Mouse (Mus musculus) heart, embryonic 11.5 days (tissue): ENCODE data around the gene Rtn1. TPM values are rescaled to one million over a fixed set of nuclear protein-coding genes. Genes with fewer than 3 reads are reported as not detected.
A peak's percentile ranks its signal among the peaks of the same experiment; 100 is the strongest.

Experiments used
- ATAC-seq: fragments of 200-750 bp; cut with Nextera tagmentation; replicated peaks from 2 replicates; pipeline ENCODE4 v1.8.0; 2017; ENCODE audit warnings: moderate library complexity; ENCODE audit not compliant: insufficient number of reproducible peaks, low FRiP score, low TSS enrichment
- H3K27ac ChIP-seq: fragments of 300-500 bp; sonication (generic); 2 replicates; pipeline ENCODE4 v1.5.1; 2014; ENCODE audit warnings: mild to moderate bottlenecking, low read depth, low read length
- H3K27me3 ChIP-seq: fragments of 300-500 bp; sonication (generic); 2 replicates; pipeline ENCODE4 v1.6.1; 2014; ENCODE audit warnings: mild to moderate bottlenecking, low read length, mixed read lengths; ENCODE audit not compliant: control insufficient read depth, insufficient read depth
- H3K36me3 ChIP-seq: fragments of 300-500 bp; sonication (generic); 2 replicates; pipeline ENCODE4 v1.6.1; 2014; ENCODE audit warnings: mild to moderate bottlenecking, low read length, moderate library complexity, mixed read lengths; ENCODE audit not compliant: control insufficient read depth, insufficient read depth
- H3K4me1 ChIP-seq: fragments of 300-500 bp; sonication (generic); 2 replicates; pipeline ENCODE4 v1.6.1; 2014; ENCODE audit warnings: low read length; ENCODE audit not compliant: control insufficient read depth, insufficient read depth
- H3K4me2 ChIP-seq: fragments of 300-500 bp; sonication (generic); 2 replicates; pipeline ENCODE4 v1.6.1; 2014; ENCODE audit warnings: mild to moderate bottlenecking, moderate library complexity
- H3K4me3 ChIP-seq: fragments of 300-500 bp; sonication (generic); 2 replicates; pipeline ENCODE4 v1.5.1; 2014; ENCODE audit warnings: low read depth, low read length
- H3K9ac ChIP-seq: fragments of 300-500 bp; sonication (generic); 2 replicates; pipeline ENCODE4 v1.6.1; 2014; ENCODE audit warnings: mild to moderate bottlenecking, low read depth, low read length, moderate library complexity
- H3K9me3 ChIP-seq: fragments of 300-500 bp; sonication (generic); replicated peaks from 2 replicates; pipeline ENCODE4 v1.6.1; 2016; ENCODE audit warnings: low read length; ENCODE audit not compliant: control insufficient read depth
- WGBS: fragments of 180-500 bp; shearing (Covaris S2); extraction: QIAGEN DNeasy Blood & Tissue Kit; methylation state at CpG from one replicate; pipeline ENCODE4 v1.1.7; 2014; ENCODE audit not compliant: insufficient replicate concordance; 5-methylcytosine and 5-hydroxymethylcytosine counted together
- polyA plus RNA-seq: library from polyadenylated mRNA; unstranded; fragments of >200 nt; fragmentation: Nextera tagmentation; extraction: Ambion mirVana; gene quantifications from 2 replicates; pipeline ENCODE4 v1.2.1, GENCODE M21; 2014

The Rtn1 gene
- polyA plus RNA-seq, 1 experiment from 2014 or later, result 20.1 TPM

DNA sequence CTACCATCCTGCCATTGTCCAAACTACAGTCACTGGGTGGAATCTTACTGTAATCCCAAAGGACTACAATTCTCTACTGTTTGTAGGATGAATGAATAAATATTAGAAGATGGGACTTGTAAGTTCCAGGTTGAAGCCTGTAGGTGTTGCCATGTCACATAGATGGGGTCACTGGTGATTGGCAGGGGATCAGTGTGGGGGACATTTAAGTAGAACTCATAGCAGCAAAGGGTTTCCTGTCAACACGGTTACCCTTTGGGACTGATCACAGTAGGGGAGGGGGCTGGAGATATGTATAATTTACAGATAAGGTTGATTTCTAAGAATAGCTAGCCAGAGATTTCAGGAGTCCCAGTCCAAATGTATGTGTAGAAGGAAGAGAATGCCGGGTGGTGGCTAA is 171.6 kb downstream of the Rtn1 start:
- H3K9ac ChIP-seq, result no peak overlapping the region
- no peaks in the 10 kb centered on the region for H3K9me3 ChIP-seq
- H3K27me3 ChIP-seq, result peaks cover 28% of the 10 kb centered on the region
- H3K27ac ChIP-seq, result no peak overlapping the region
- peak overlapping the region; percentile 89; the same call in 1 of the 2 replicates for H3K4me2 ChIP-seq
- no peaks in the 10 kb centered on the region for H3K4me1 ChIP-seq
- no peaks in the 10 kb centered on the region for H3K36me3 ChIP-seq
- no peak overlapping the region for H3K4me3 ChIP-seq
- ATAC-seq, result no peak
- WGBS, result 39% methylated on average over 2 of the region's 2 CpGs

DNA sequence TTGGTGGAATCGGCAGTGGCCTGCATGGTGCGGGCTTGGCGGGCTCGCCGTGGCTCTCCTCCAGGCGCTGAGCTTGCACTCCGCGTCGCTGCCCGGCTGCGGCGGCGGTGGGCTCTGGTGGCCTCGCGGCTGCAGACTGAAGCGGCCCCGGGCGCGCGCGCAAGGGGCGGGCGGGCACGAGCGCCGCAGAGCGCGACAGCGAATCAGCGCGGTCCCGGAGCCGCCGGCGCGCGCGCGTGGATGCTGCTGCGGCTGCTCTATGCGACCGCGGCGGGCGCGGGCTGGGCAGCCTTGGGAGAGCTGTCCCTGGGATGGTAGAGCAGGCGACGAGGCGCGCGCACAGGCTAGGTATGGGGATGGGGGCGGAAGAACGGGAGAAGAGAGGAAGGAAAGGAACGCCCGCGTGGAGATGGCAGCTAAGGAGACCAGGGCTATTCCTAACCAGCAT is 172.3 kb downstream of the Rtn1 start:
- Histone ChIP-seq H3K4me3 (peak overlapping the region; percentile 48), H3K36me3 (no peaks in the 10 kb centered on the region), H3K9ac (peak overlapping the region; percentile 56; the same call in 1 of the 2 replicates), H3K27ac (no peak overlapping the region), H3K4me1 (no peaks in the 10 kb centered on the region), H3K27me3 (peaks cover 28% of the 10 kb centered on the region), H3K4me2 (peak overlapping the region; percentile 89), H3K9me3 (no peaks in the 10 kb centered on the region)
- under 1% methylated on average over 56 of the region's 56 CpGs for WGBS
- peak; percentile 66; the same call in 1 of the 2 replicates for ATAC-seq

DNA sequence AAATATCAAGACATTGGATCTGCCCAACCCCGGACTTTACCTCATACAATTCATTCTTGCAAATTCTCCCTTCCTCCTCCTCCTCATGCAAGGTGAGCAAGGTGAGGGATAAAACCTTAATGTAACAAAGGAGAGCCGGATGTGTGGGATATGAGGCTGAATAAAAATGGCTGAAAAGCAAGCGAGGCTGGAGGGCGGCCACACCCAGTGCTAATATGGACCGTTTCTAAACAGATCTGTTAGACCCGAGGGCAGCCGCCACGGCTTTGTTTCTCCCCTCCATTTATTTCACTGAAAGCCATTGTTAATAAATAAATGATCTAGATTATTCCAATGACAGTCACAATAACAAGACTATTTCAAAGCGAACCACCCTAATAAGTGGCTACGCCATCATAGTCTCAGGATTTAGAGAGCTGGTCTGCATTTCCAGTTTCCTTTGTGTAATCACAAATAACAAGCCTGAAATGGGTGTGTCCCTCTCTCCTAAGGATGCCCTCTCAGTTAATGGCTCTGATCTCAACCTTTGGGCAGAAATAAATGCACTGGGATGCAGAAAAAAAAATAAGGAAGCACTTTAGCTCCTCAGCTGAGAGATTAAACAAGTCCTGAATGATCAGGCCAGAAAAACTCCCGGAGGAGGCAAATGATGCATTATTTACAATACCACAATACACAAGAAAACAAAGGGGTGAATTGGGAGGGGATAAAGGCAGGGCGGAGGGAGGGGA is 173.1 kb downstream of the Rtn1 start:
- ATAC-seq, result no peak
- WGBS, result 56% methylated on average over 12 of the region's 12 CpGs
- no peaks in the 10 kb centered on the region for H3K9me3 ChIP-seq
- H3K4me3 ChIP-seq, result peak overlapping the region; percentile 48
- H3K4me2 ChIP-seq, result peak overlapping the region; percentile 89
- H3K27ac ChIP-seq, result no peak overlapping the region
- H3K36me3 ChIP-seq, result no peaks in the 10 kb centered on the region
- no peak overlapping the region; the same call in 1 of the 2 replicates for H3K9ac ChIP-seq
- H3K27me3 ChIP-seq, result peaks cover 28% of the 10 kb centered on the region
- no peaks in the 10 kb centered on the region for H3K4me1 ChIP-seq

DNA sequence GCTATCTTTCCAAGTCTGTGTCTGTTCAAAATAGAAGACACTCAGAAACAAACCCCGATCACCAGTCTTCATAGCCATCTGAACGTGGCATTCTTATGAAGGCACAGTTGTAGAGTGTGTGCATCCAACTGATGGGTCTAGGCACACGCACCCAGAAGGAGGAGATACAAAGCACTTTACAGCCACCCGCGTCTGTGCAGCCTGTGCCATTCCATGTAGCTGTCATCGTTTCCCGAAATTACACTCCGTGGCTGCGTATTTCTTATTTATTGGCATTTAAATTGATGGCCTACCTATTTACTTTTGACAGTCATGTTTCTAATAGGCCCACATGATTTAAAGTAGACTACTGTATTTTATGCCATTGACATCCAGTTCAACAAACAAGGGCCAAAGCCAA is 173.9 kb downstream of the Rtn1 start:
- Histone ChIP-seq H3K36me3 (no peaks in the 10 kb centered on the region), H3K27ac (no peak overlapping the region), H3K4me1 (no peaks in the 10 kb centered on the region), H3K9ac (no peak overlapping the region), H3K27me3 (peaks cover 28% of the 10 kb centered on the region), H3K4me3 (no peak overlapping the region), H3K4me2 (no peak overlapping the region), H3K9me3 (no peaks in the 10 kb centered on the region)
- no peak for ATAC-seq
- WGBS, result 91% methylated on average over 9 of the region's 9 CpGs

DNA sequence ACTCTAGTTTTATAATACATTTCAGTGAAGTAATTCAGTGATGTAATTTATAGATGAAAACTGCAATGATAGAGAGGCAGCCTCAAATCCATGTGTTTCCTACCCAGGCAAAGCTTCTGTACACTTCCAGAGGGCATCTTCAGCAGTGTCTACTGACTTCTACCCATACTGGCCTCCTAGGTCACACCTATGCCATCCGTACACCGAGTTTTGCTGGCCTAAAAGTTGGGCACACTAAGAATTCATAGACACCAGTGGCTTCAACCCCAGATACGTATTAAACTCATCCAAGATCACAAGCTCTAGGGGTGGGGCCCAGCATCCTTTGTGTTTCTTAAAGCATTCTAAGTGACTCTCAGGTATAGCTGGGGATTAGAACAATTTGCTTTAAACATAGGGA is 174.7 kb downstream of the Rtn1 start:
- H3K36me3 ChIP-seq, result no peaks in the 10 kb centered on the region
- H3K27ac ChIP-seq, result no peak overlapping the region
- H3K9me3 ChIP-seq, result no peaks in the 10 kb centered on the region
- H3K4me3 ChIP-seq, result no peak overlapping the region
- H3K27me3 ChIP-seq, result peaks cover 28% of the 10 kb centered on the region
- no peak overlapping the region for H3K4me2 ChIP-seq
- no peak overlapping the region for H3K9ac ChIP-seq
- 72% methylated on average over 3 of the region's 3 CpGs for WGBS
- no peak for ATAC-seq
- no peaks in the 10 kb centered on the region for H3K4me1 ChIP-seq

DNA sequence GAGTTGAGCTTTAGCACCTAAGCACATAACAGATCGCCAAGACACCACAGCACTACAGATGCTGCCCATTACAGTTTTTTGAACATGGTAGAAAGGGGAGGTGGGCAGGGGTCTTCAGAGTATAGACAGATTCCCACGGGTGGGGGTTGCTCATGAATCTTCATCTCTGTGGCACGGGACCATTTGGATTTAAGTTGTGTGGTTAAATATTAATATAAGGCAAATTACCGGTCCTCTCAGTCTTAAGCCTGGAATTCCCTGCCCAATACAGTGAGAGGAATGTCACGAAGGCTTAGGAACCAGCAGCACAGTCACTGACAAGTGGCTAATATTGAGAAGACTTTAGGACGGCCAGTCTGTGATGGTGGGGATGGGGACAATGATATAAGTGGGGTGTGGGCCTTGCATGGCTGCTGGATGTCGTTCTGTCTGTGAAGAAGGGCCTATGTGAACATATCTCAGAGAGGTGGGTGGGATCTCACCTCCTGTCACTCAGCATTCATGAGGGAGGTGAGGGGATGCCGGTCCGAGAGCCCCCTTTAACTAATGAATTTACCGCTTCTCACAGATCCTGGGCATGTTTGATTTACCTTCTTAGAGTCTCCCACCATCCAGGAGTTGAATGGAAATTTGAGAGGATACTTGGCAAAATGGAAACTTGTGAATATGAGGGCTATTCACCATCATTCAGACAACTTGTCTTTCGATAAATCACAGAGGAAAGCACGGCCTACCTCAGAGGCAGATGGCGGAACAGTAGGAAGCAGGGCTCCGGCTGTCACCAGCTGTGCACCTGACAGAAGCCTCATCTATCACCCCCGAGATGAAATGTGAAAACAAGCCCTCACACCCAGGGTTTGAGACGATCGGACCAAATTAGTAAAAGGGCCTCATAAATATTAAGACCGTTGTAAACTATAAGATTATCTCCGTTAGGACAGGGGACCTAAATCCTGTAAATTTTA is 175.7 kb downstream of the Rtn1 start:
- no peaks in the 10 kb centered on the region for H3K9me3 ChIP-seq
- H3K4me1 ChIP-seq, result no peaks in the 10 kb centered on the region
- no peaks in the 10 kb centered on the region for H3K36me3 ChIP-seq
- WGBS, result 78% methylated on average over 19 of the region's 19 CpGs
- H3K27me3 ChIP-seq, result peaks cover 27% of the 10 kb centered on the region
- ATAC-seq, result no peak
- H3K4me3 ChIP-seq, result no peak overlapping the region
- H3K4me2 ChIP-seq, result no peak overlapping the region
- H3K27ac ChIP-seq, result no peak overlapping the region
- no peak overlapping the region for H3K9ac ChIP-seq

DNA sequence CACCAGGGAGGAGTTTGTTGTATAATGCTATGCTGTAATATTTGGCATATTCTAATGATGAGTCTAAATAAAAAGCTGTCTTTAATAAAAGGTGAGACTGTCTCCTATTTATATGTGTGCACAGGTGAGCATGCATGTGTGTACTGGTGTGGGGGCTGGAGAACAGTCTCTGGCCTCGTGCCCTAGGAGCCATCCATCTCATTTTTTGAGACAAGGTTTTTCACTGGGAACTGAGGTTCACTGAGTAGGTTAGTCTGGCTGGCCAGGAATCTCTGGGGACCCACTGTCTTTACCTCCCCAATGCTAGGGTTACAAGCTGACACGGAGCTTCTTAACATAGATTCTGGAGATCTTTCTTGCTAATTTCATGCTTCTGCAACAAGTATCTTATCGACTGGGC is 176.7 kb downstream of the Rtn1 start:
- Histone ChIP-seq H3K36me3 (no peaks in the 10 kb centered on the region), H3K27ac (no peak overlapping the region), H3K9ac (no peak overlapping the region), H3K4me3 (no peak overlapping the region), H3K4me1 (no peaks in the 10 kb centered on the region), H3K27me3 (peaks cover 21% of the 10 kb centered on the region), H3K4me2 (no peak overlapping the region), H3K9me3 (no peaks in the 10 kb centered on the region)
- ATAC-seq, result no peak
- WGBS, result 76% methylated on average over 3 of the region's 3 CpGs

DNA sequence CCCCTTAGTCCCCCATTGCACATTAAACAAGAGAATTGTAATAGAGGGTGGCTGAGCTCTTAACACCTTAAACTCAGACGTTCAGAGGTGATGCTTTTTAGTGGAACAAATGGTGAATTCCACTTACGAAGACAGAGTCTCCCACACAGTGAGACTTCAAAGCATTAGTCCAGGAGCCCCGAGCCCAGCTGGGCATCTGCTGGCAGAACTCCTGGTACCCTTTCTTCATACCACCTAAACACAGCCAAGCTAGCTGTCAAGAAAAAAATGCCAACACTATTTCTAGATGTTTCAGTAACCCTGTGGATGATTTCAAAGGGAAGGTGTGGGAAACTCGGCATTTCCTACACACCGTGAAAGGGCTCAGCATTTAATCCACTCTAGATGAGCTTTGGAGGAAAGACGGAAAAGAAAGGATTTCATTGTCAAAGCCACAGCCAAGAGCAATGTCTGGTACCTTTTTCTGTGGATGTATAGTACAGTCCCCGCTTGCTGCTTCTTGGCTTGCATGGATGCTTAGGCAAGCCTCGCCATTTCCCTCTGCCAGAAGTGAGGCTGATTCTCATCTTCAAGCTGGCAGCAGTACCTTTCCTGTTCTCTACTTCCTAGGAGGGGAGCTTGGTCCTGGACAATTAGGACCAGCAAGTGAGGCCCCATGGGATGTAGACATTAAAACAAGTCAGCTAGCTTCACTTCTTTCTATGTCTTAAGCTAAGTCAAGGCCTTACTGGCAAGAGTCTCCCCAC is 179.2 kb downstream of the Rtn1 start:
- Histone ChIP-seq H3K4me1 (no peaks in the 10 kb centered on the region), H3K4me3 (no peak overlapping the region), H3K27me3 (peaks cover 10% of the 10 kb centered on the region; the same call in 1 of the 2 replicates), H3K27ac (no peak overlapping the region), H3K4me2 (no peak overlapping the region), H3K9me3 (no peaks in the 10 kb centered on the region), H3K9ac (no peak overlapping the region), H3K36me3 (no peaks in the 10 kb centered on the region)
- ATAC-seq, result no peak
- 66% methylated on average over 8 of the region's 8 CpGs for WGBS
